Mouse (Mus musculus): ENCODE measurements at regions not wholly inside any gene's neighbourhood (a gene's known extent, or its start where the extent isn't known, plus 50 kb on each side); places are given as distances from the start of the nearest gene placed in this dataset.

GRCm38 (mm10) chr9:61047289-61047688 is 252.9 kb downstream of the Uaca start:
- ATAC-seq (ENCODE audit: low FRiP score, low TSS enrichment): no peak
- Histone ChIP-seq H3K9me3 (ENCODE audit: control insufficient read depth, low read length) (no peaks in the 10 kb centered on the region; the same call in 1 of the 2 replicates), H3K9ac (ENCODE audit: low read depth, low read length) (no peak overlapping the region), H3K4me3 (ENCODE audit: low read length) (no peak overlapping the region), H3K4me1 (ENCODE audit: control insufficient read depth, insufficient read depth, low read length) (no peaks in the 10 kb centered on the region), H3K27me3 (ENCODE audit: control insufficient read depth, insufficient read depth, low read length) (0 out of 2 replicates have a peak, but pooled peaks cover 10% of the 10 kb centered on the region), H3K36me3 (ENCODE audit: control insufficient read depth, insufficient read depth, low read length) (no peaks in the 10 kb centered on the region), H3K27ac (ENCODE audit: low read depth, low read length) (no peak overlapping the region), H3K4me2 (replicated peaks; ENCODE audit: low read depth, low read length) (no peak overlapping the region)
- WGBS: 74% methylated on average over 11 of the region's 11 CpGs

- H3K4me2 ChIP-seq (replicated peaks; ENCODE audit: low read depth, low read length): no peak overlapping the region
Observed at GRCm38 (mm10) chr9:61048576-61048975, 254.2 kb downstream of the Uaca start.

GRCm38 (mm10) chr9:61052621-61053020 is 258.3 kb downstream of the Uaca start:
- ATAC-seq (ENCODE audit: low FRiP score, low TSS enrichment): no peak
- H3K9me3 ChIP-seq (ENCODE audit: control insufficient read depth, low read length): no peaks in the 10 kb centered on the region; the same call in 1 of the 2 replicates
- peaks cover 11% of the 10 kb centered on the region for H3K27me3 ChIP-seq (ENCODE audit: control insufficient read depth, insufficient read depth, low read length)
- H3K4me3 ChIP-seq (ENCODE audit: low read length): no peak overlapping the region
- peaks cover 19% of the 10 kb centered on the region; the same call in 1 of the 2 replicates for H3K4me1 ChIP-seq (ENCODE audit: control insufficient read depth, insufficient read depth, low read length)
- 83% methylated on average over 12 of the region's 12 CpGs for WGBS
- no peak overlapping the region for H3K27ac ChIP-seq (ENCODE audit: low read depth, low read length)
- no peak overlapping the region for H3K4me2 ChIP-seq (replicated peaks; ENCODE audit: low read depth, low read length)
- H3K9ac ChIP-seq (ENCODE audit: low read depth, low read length): no peak overlapping the region
- no peaks in the 10 kb centered on the region for H3K36me3 ChIP-seq (ENCODE audit: control insufficient read depth, insufficient read depth, low read length)

More at GRCm38 (mm10) chr9:61048576-61048975, 254.2 kb downstream of the Uaca start:
- H3K36me3 ChIP-seq (ENCODE audit: control insufficient read depth, insufficient read depth, low read length): no peaks in the 10 kb centered on the region
- no peaks in the 10 kb centered on the region for H3K4me1 ChIP-seq (ENCODE audit: control insufficient read depth, insufficient read depth, low read length)
- no peak overlapping the region for H3K9ac ChIP-seq (ENCODE audit: low read depth, low read length)
- H3K4me3 ChIP-seq (ENCODE audit: low read length): no peak overlapping the region
- no peak for ATAC-seq (ENCODE audit: low FRiP score, low TSS enrichment)
- WGBS: 61% methylated on average over 15 of the region's 15 CpGs
- H3K27me3 ChIP-seq (ENCODE audit: control insufficient read depth, insufficient read depth, low read length): 0 out of 2 replicates have a peak, but pooled peaks cover 10% of the 10 kb centered on the region
- H3K27ac ChIP-seq (ENCODE audit: low read depth, low read length): no peak overlapping the region
- H3K9me3 ChIP-seq (ENCODE audit: control insufficient read depth, low read length): no peaks in the 10 kb centered on the region; the same call in 1 of the 2 replicates

- H3K27ac ChIP-seq (ENCODE audit: low read depth, low read length): no peak overlapping the region
Observed at GRCm38 (mm10) chr9:61054427-61054826, 260.1 kb downstream of the Uaca start.

GRCm38 (mm10) chr9:61055392-61055791 is 261.1 kb downstream of the Uaca start:
- Histone ChIP-seq H3K9me3 (ENCODE audit: control insufficient read depth, low read length) (peaks cover 7% of the 10 kb centered on the region; the same call in 1 of the 2 replicates), H3K27ac (ENCODE audit: low read depth, low read length) (no peak overlapping the region), H3K9ac (ENCODE audit: low read depth, low read length) (no peak overlapping the region), H3K27me3 (ENCODE audit: control insufficient read depth, insufficient read depth, low read length) (peaks cover 9% of the 10 kb centered on the region), H3K4me3 (ENCODE audit: low read length) (no peak overlapping the region), H3K4me2 (replicated peaks; ENCODE audit: low read depth, low read length) (no peak overlapping the region), H3K36me3 (ENCODE audit: control insufficient read depth, insufficient read depth, low read length) (no peaks in the 10 kb centered on the region), H3K4me1 (ENCODE audit: control insufficient read depth, insufficient read depth, low read length) (peaks cover 19% of the 10 kb centered on the region; the same call in 1 of the 2 replicates)
- ATAC-seq (ENCODE audit: low FRiP score, low TSS enrichment): no peak
- WGBS: 77% methylated on average over 3 of the region's 3 CpGs

More at GRCm38 (mm10) chr9:61054427-61054826, 260.1 kb downstream of the Uaca start:
- no peaks in the 10 kb centered on the region for H3K36me3 ChIP-seq (ENCODE audit: control insufficient read depth, insufficient read depth, low read length)
- peak; percentile 80 for ATAC-seq (ENCODE audit: low FRiP score, low TSS enrichment)
- peaks cover 19% of the 10 kb centered on the region; the same call in 1 of the 2 replicates for H3K4me1 ChIP-seq (ENCODE audit: control insufficient read depth, insufficient read depth, low read length)
- peaks cover 9% of the 10 kb centered on the region for H3K27me3 ChIP-seq (ENCODE audit: control insufficient read depth, insufficient read depth, low read length)
- H3K4me2 ChIP-seq (replicated peaks; ENCODE audit: low read depth, low read length): no peak overlapping the region
- no peak overlapping the region for H3K9ac ChIP-seq (ENCODE audit: low read depth, low read length)
- H3K4me3 ChIP-seq (ENCODE audit: low read length): no peak overlapping the region
- peaks cover 3% of the 10 kb centered on the region; the same call in 1 of the 2 replicates for H3K9me3 ChIP-seq (ENCODE audit: control insufficient read depth, low read length)
- 10% methylated on average over 3 of the region's 3 CpGs for WGBS

- H3K4me1 ChIP-seq (ENCODE audit: control insufficient read depth, insufficient read depth, low read length): peaks cover 19% of the 10 kb centered on the region; the same call in 1 of the 2 replicates
- WGBS: 90% methylated on average over 15 of the region's 15 CpGs
- H3K9ac ChIP-seq (ENCODE audit: low read depth, low read length): no peak overlapping the region
- no peak overlapping the region for H3K4me3 ChIP-seq (ENCODE audit: low read length)
- no peak for ATAC-seq (ENCODE audit: low FRiP score, low TSS enrichment)
- no peaks in the 10 kb centered on the region for H3K36me3 ChIP-seq (ENCODE audit: control insufficient read depth, insufficient read depth, low read length)
- H3K27me3 ChIP-seq (ENCODE audit: control insufficient read depth, insufficient read depth, low read length): peaks cover 9% of the 10 kb centered on the region
- no peak overlapping the region for H3K27ac ChIP-seq (ENCODE audit: low read depth, low read length)
- no peak overlapping the region for H3K4me2 ChIP-seq (replicated peaks; ENCODE audit: low read depth, low read length)
- H3K9me3 ChIP-seq (ENCODE audit: control insufficient read depth, low read length): peaks cover 7% of the 10 kb centered on the region; the same call in 1 of the 2 replicates
Observed at GRCm38 (mm10) chr9:61055928-61056730, 261.8 kb downstream of the Uaca start.

GRCm38 (mm10) chr9:61056731-61057270 is 262.5 kb downstream of the Uaca start:
- no peaks in the 10 kb centered on the region for H3K36me3 ChIP-seq (ENCODE audit: control insufficient read depth, insufficient read depth, low read length)
- H3K9ac ChIP-seq (ENCODE audit: low read depth, low read length): no peak overlapping the region
- no peak overlapping the region for H3K4me3 ChIP-seq (ENCODE audit: low read length)
- no peak overlapping the region for H3K4me2 ChIP-seq (replicated peaks; ENCODE audit: low read depth, low read length)
- H3K27ac ChIP-seq (ENCODE audit: low read depth, low read length): no peak overlapping the region
- 58% methylated on average over 10 of the region's 10 CpGs for WGBS
- peaks cover 19% of the 10 kb centered on the region; the same call in 1 of the 2 replicates for H3K4me1 ChIP-seq (ENCODE audit: control insufficient read depth, insufficient read depth, low read length)
- peaks cover 9% of the 10 kb centered on the region for H3K27me3 ChIP-seq (ENCODE audit: control insufficient read depth, insufficient read depth, low read length)
- H3K9me3 ChIP-seq (ENCODE audit: control insufficient read depth, low read length): peaks cover 7% of the 10 kb centered on the region; the same call in 1 of the 2 replicates
- ATAC-seq (ENCODE audit: low FRiP score, low TSS enrichment): 0 out of 2 replicates have a peak, but pooled peaks have one; percentile 32

- Histone ChIP-seq H3K9me3 (ENCODE audit: control insufficient read depth, low read length) (peaks cover 7% of the 10 kb centered on the region; the same call in 1 of the 2 replicates), H3K36me3 (ENCODE audit: control insufficient read depth, insufficient read depth, low read length) (no peaks in the 10 kb centered on the region), H3K9ac (ENCODE audit: low read depth, low read length) (no peak overlapping the region), H3K4me1 (ENCODE audit: control insufficient read depth, insufficient read depth, low read length) (peaks cover 15% of the 10 kb centered on the region; the same call in 1 of the 2 replicates), H3K4me3 (ENCODE audit: low read length) (no peak overlapping the region), H3K27ac (ENCODE audit: low read depth, low read length) (no peak overlapping the region), H3K27me3 (ENCODE audit: control insufficient read depth, insufficient read depth, low read length) (peaks cover 9% of the 10 kb centered on the region), H3K4me2 (replicated peaks; ENCODE audit: low read depth, low read length) (no peak overlapping the region)
- ATAC-seq (ENCODE audit: low FRiP score, low TSS enrichment): no peak
Observed at GRCm38 (mm10) chr9:61059225-61059624, 264.9 kb downstream of the Uaca start.

GRCm38 (mm10) chr9:61060958-61061357 is 266.6 kb downstream of the Uaca start:
- Histone ChIP-seq H3K4me1 (ENCODE audit: control insufficient read depth, insufficient read depth, low read length) (peaks cover 14% of the 10 kb centered on the region), H3K27ac (ENCODE audit: low read depth, low read length) (no peak overlapping the region), H3K27me3 (ENCODE audit: control insufficient read depth, insufficient read depth, low read length) (peaks cover 3% of the 10 kb centered on the region), H3K4me2 (replicated peaks; ENCODE audit: low read depth, low read length) (no peak overlapping the region), H3K36me3 (ENCODE audit: control insufficient read depth, insufficient read depth, low read length) (no peaks in the 10 kb centered on the region), H3K4me3 (ENCODE audit: low read length) (no peak overlapping the region), H3K9ac (ENCODE audit: low read depth, low read length) (no peak overlapping the region), H3K9me3 (ENCODE audit: control insufficient read depth, low read length) (peaks cover 7% of the 10 kb centered on the region; the same call in 1 of the 2 replicates)
- WGBS: 83% methylated on average over 8 of the region's 8 CpGs
- ATAC-seq (ENCODE audit: low FRiP score, low TSS enrichment): no peak

Measured in kidney, embryonic 14.5 days (tissue).